Mouse (Mus musculus) G1E (cell line): ENCODE measurements around the gene Ednra.

Source experiments
- CTCF ChIP-seq: IDR thresholded peaks from 2 replicates; pipeline ENCODE4 v1.5.1; 2012; ENCODE audit warnings: low read depth, low read length, inconsistent platforms, mixed read lengths
- GATA1 ChIP-seq: IDR thresholded peaks from 2 replicates; pipeline ENCODE4 v1.6.1; 2012; ENCODE audit warnings: borderline replicate concordance, low read length, inconsistent platforms, mixed read lengths
- GATA2 ChIP-seq: IDR thresholded peaks from 2 replicates; pipeline ENCODE4 v1.6.1; 2012; ENCODE audit warnings: low read depth, low read length, inconsistent platforms, borderline replicate concordance
- TAL1 ChIP-seq: conservative IDR thresholded peaks from 2 replicates; pipeline ENCODE4 v1.6.1; 2012; ENCODE audit warnings: low read depth, low read length, inconsistent platforms, mixed read lengths

GRCm38 (mm10) chr8:77737327-77737726, 13.1 kb upstream of the Ednra start:
- TF ChIP-seq CTCF: no peak
- no peak for TF ChIP-seq GATA1
- no peak for TF ChIP-seq TAL1
- TF ChIP-seq GATA2: no peak
